In genomic region chr12:35981732-35982360, GRCm38 (mm10) we compare ENCODE assay signal across 9 mouse cellular contexts. TPM values are rescaled to one million over a fixed set of nuclear protein-coding genes. Genes with fewer than 3 reads are reported as not detected.
DNase-seq lines count a peak whose midpoint lies in the region; ATAC-seq lines count a peak whose summit lies in the region.
"Had no signal": no experiment of that assay in that cellular context is flagged by ENCODE, and none has a peak within 500 bp of the region (broad histone marks: within the 10 kb centered on the region; RNA-seq: fewer than 3 reads in every experiment).

No protein-coding gene starts in this region.

- H3K9ac ChIP-seq in forebrain, embryonic 11.5 days (ENCODE audit: low read length): no peak overlapping the region
- no peak overlapping the region for H3K9ac ChIP-seq in hindbrain, embryonic 14.5 days
- no peak overlapping the region for H3K9ac ChIP-seq in lung, embryonic 15.5 days
- H3K9ac ChIP-seq in stomach, embryonic 14.5 days (replicated peaks; ENCODE audit: low read depth, low read length): no peak overlapping the region

- H3K4me2 ChIP-seq in forebrain, embryonic 11.5 days (ENCODE audit: low read depth, low read length, severe bottlenecking): no peak overlapping the region
- no peak overlapping the region for H3K4me2 ChIP-seq in hindbrain, embryonic 14.5 days (replicated peaks)
- H3K4me2 ChIP-seq in lung, embryonic 15.5 days: no peak overlapping the region
- H3K4me2 ChIP-seq in stomach, embryonic 14.5 days (replicated peaks; ENCODE audit: low read depth, low read length): no peak overlapping the region

- no peaks in the 10 kb centered on the region for H3K36me3 ChIP-seq in forebrain, embryonic 11.5 days (ENCODE audit: control insufficient read depth, insufficient read depth, low read length)
- H3K36me3 ChIP-seq in hindbrain, embryonic 14.5 days (replicated peaks; ENCODE audit: control insufficient read depth, insufficient read depth): no peaks in the 10 kb centered on the region
- H3K36me3 ChIP-seq in lung, embryonic 15.5 days: no peaks in the 10 kb centered on the region
- H3K36me3 ChIP-seq in stomach, embryonic 14.5 days (ENCODE audit: control insufficient read depth, insufficient read depth, low read length): no peaks in the 10 kb centered on the region

- DNase-seq in R1 (ENCODE audit: low read depth, low spot score): peak; percentile 76
- peak; percentile 53 for DNase-seq in forebrain, embryonic 11.5 days (ENCODE audit: low spot score)
- DNase-seq in hindbrain, embryonic 14.5 days (ENCODE audit: low spot score): peak; percentile 36
- DNase-seq in adrenal gland, postnatal 36 days: no peak
- DNase-seq in ovary, adult 18-20 months (ENCODE audit: low spot score): no peak
- DNase-seq in cerebellum, adult 11-12 months: no peak

- peaks cover 2% of the 10 kb centered on the region; the same call in 1 of the 2 replicates for H3K4me1 ChIP-seq in forebrain, embryonic 11.5 days (replicated peaks; ENCODE audit: control insufficient read depth, insufficient read depth, low read length)
- H3K4me1 ChIP-seq in hindbrain, embryonic 14.5 days (replicated peaks; ENCODE audit: control insufficient read depth, insufficient read depth, low read length): 0 out of 2 replicates have a peak, but pooled peaks cover 7% of the 10 kb centered on the region
- H3K4me1 ChIP-seq in lung, embryonic 15.5 days: peaks cover 7% of the 10 kb centered on the region
- peaks cover 5% of the 10 kb centered on the region; the same call in 1 of the 2 replicates for H3K4me1 ChIP-seq in stomach, embryonic 14.5 days (ENCODE audit: control insufficient read depth, insufficient read depth, low read length)

- no peak overlapping the region for H3K27ac ChIP-seq in forebrain, embryonic 11.5 days (ENCODE audit: low read depth, low read length)
- peak overlapping the region; percentile 47; the same call in 1 of the 2 replicates for H3K27ac ChIP-seq in hindbrain, embryonic 14.5 days
- H3K27ac ChIP-seq in lung, embryonic 15.5 days: no peak overlapping the region
- no peak overlapping the region for H3K27ac ChIP-seq in stomach, embryonic 14.5 days (ENCODE audit: low read length)

- no peaks in the 10 kb centered on the region for H3K9me3 ChIP-seq in forebrain, embryonic 11.5 days (ENCODE audit: control insufficient read depth, low read length)
- H3K9me3 ChIP-seq in hindbrain, embryonic 14.5 days (ENCODE audit: control insufficient read depth, low read length): no peaks in the 10 kb centered on the region
- no peaks in the 10 kb centered on the region for H3K9me3 ChIP-seq in lung, embryonic 15.5 days
- H3K9me3 ChIP-seq in stomach, embryonic 14.5 days (ENCODE audit: control insufficient read depth, low read depth, low read length): no peaks in the 10 kb centered on the region

- 42% methylated on average over 6 of the region's 6 CpGs for WGBS in forebrain, embryonic 11.5 days
- WGBS in hindbrain, embryonic 14.5 days: 35% methylated on average over 6 of the region's 6 CpGs
- 22% methylated on average over 6 of the region's 6 CpGs for WGBS in lung, embryonic 15.5 days
- WGBS in stomach, embryonic 14.5 days: 28% methylated on average over 6 of the region's 6 CpGs

- H3K27me3 ChIP-seq in forebrain, embryonic 11.5 days (ENCODE audit: control insufficient read depth, insufficient read depth, low read length): no peaks in the 10 kb centered on the region
- no peaks in the 10 kb centered on the region for H3K27me3 ChIP-seq in hindbrain, embryonic 14.5 days (ENCODE audit: control insufficient read depth, insufficient read depth, low read length)
- no peaks in the 10 kb centered on the region for H3K27me3 ChIP-seq in lung, embryonic 15.5 days
- no peaks in the 10 kb centered on the region for H3K27me3 ChIP-seq in stomach, embryonic 14.5 days (ENCODE audit: control insufficient read depth, insufficient read depth, low read length)

- ATAC-seq in forebrain, embryonic 11.5 days (replicated peaks; ENCODE audit: low FRiP score): peak; percentile 91
- ATAC-seq in hindbrain, embryonic 14.5 days (ENCODE audit: low FRiP score): peak; percentile 81
- peak; percentile 88 for ATAC-seq in lung, embryonic 15.5 days (ENCODE audit: borderline replicate concordance, extremely low read depth, low FRiP score, low TSS enrichment)
- peak; percentile 83 for ATAC-seq in stomach, embryonic 14.5 days (ENCODE audit: insufficient number of reproducible peaks, insufficient read depth, low FRiP score, low read depth)

- H3K4me3 ChIP-seq in forebrain, embryonic 11.5 days (ENCODE audit: low read depth, low read length): no peak overlapping the region
- no peak overlapping the region for H3K4me3 ChIP-seq in hindbrain, embryonic 14.5 days (replicated peaks; ENCODE audit: low read length)
- H3K4me3 ChIP-seq in lung, embryonic 15.5 days: no peak overlapping the region
- H3K4me3 ChIP-seq in stomach, embryonic 14.5 days (ENCODE audit: low read depth, low read length): no peak overlapping the region

RNA-seq across cellular contexts. Expression of gene Agr2, which starts 10.9 kb away (rescaled TPM):
- 0.36 TPM in 1 of 2 replicates, not detected in the other for polyA plus RNA-seq in forebrain, embryonic 11.5 days (2014; fragmentation: Nextera tagmentation; extraction: Ambion mirVana)
- not detected in 2 replicates for polyA plus RNA-seq in hindbrain, embryonic 14.5 days (2014; fragmentation: Nextera tagmentation; extraction: Ambion mirVana)
- polyA plus RNA-seq in lung, embryonic 15.5 days (2015; fragmentation: Nextera tagmentation; extraction: Ambion mirVana): 2.6 and 3.2 TPM in 2 replicates
- polyA plus RNA-seq in stomach, embryonic 14.5 days (2014; fragmentation: Nextera tagmentation; extraction: Ambion mirVana): 223 TPM in 2 replicates
- total RNA-seq in adrenal gland, postnatal 36 days (2021): not detected

RNA-seq across cellular contexts. Expression of gene Agr3, which starts 56.4 kb away (rescaled TPM):
- 0.32 TPM in 1 of 2 replicates, not detected in the other for polyA plus RNA-seq in forebrain, embryonic 11.5 days (2014; fragmentation: Nextera tagmentation; extraction: Ambion mirVana)
- 0.90 TPM in 1 of 2 replicates, not detected in the other for polyA plus RNA-seq in hindbrain, embryonic 14.5 days (2014; fragmentation: Nextera tagmentation; extraction: Ambion mirVana)
- 0.73 and 0.74 TPM in 2 replicates for polyA plus RNA-seq in lung, embryonic 15.5 days (2015; fragmentation: Nextera tagmentation; extraction: Ambion mirVana)
- polyA plus RNA-seq in stomach, embryonic 14.5 days (2014; fragmentation: Nextera tagmentation; extraction: Ambion mirVana): 0.76 and 0.84 TPM in 2 replicates
- total RNA-seq in adrenal gland, postnatal 36 days (2021): not detected
- polyA plus RNA-seq: cortical plate, adult 2 months had no signal

Comparison
In these comparisons a context has a peak if more than half of its experiments do, and no peak if none do; other contexts are left out.
1. DNase-seq: peak in R1 (single experiment), forebrain, embryonic 11.5 days (single experiment) and hindbrain, embryonic 14.5 days (single experiment); none in adrenal gland, postnatal 36 days (0 of 2), ovary, adult 18-20 months (single experiment) and cerebellum, adult 11-12 months (single experiment).
2. RNA of gene Agr2, which starts 10.9 kb away (polyA plus RNA-seq): 223 TPM in stomach, embryonic 14.5 days; 2.6 to 3.2 TPM in lung, embryonic 15.5 days, not detected in hindbrain, embryonic 14.5 days and 0.36 TPM in forebrain, embryonic 11.5 days; every median in the first group is over 10 times any median in the second.
3. Peak in every context shown above with its lines, with median percentiles within 50 percentile points of each other: ATAC-seq.